Mouse (Mus musculus): Measurements from ENCODE around the gene Kcng1. TPM values are rescaled to one million over a fixed set of nuclear protein-coding genes. Genes with fewer than 3 reads are reported as not detected.

The Kcng1 gene
- 0.13 and 10.2 TPM in 2 replicates for polyA plus RNA-seq (2012; rRNA removed; ENCODE audit: low replicate concordance)

DNA sequence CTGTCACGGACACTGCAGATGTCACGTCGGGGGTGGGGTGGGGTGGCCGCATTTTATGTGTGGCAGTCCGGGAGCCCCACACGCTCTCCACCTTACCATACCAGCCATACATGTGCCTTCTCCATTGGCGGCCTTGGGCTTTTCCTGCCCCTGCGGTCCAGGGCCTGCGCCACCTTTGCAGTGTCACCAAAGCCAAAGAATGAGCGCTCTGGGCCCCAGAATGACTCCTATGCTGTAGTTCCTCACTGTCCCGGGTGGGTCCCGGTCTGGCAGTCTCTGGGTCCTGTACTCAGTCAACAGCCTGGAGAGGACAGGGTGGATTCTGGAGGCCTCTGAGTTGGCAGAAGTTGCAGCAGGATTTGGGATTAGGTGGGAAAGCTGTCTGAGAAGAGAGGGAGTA, at the start of gene Kcng1:
TSS of gene Kcng1 (minus strand) at position 155 of the 400 bp plus-strand sequence.

GRCm38 (mm10) chr2:168230026-168230728, 51.4 kb downstream of the Kcng1 start, which contains the start of the genes Gm20716, Dpm1 and Mocs3:
Gene Gm20716, minus strand, starts transcription at chr2:168230364.
Gene Dpm1, minus strand, starts transcription at chr2:168230591.
Gene Mocs3, plus strand, starts transcription at chr2:168230622.

Other genes starting within 250 kb of the Kcng1 start
- gene Pard6b, start 200.7 kb downstream of the Kcng1 start, polyA plus RNA-seq (2012; rRNA removed; ENCODE audit: low replicate concordance), result 1.6 and 6.2 TPM in 2 replicates
- 16.5 and 31.2 TPM in 2 replicates for gene Adnp, start 74.6 kb downstream of the Kcng1 start, polyA plus RNA-seq (2012; rRNA removed; ENCODE audit: low replicate concordance)
- 5.2 and 6.1 TPM in 2 replicates for gene Gm20716, start 51.4 kb downstream of the Kcng1 start, polyA plus RNA-seq (2012; rRNA removed; ENCODE audit: low replicate concordance)
- 25.7 and 32.1 TPM in 2 replicates for gene Dpm1, start 51.1 kb downstream of the Kcng1 start, polyA plus RNA-seq (2012; rRNA removed; ENCODE audit: low replicate concordance)
- gene Mocs3, start 51.1 kb downstream of the Kcng1 start, polyA plus RNA-seq (2012; rRNA removed; ENCODE audit: low replicate concordance), result 8.6 and 18.9 TPM in 2 replicates

Measured in subcutaneous adipose tissue, adult 2 months (tissue).